Mouse (Mus musculus) midbrain, postnatal 0 days (tissue): ENCODE measurements at regions not wholly inside any gene's neighbourhood (a gene's known extent, or its start where the extent isn't known, plus 50 kb on each side); places are given as distances from the start of the nearest gene placed in this dataset.

Source experiments
- ATAC-seq: fragments of 200-750 bp; cut with Nextera tagmentation; 2 replicates; pipeline ENCODE4 v1.8.0; 2017; ENCODE audit warnings: moderate number of reproducible peaks, mild to moderate bottlenecking, moderate TSS enrichment, moderate library complexity; ENCODE audit not compliant: low FRiP score
- DNase-seq: peaks from one replicate; pipeline ENCODE4 v3.0.0-alpha.2; 2015; ENCODE audit warnings: low spot score
- H3K27ac ChIP-seq: fragments of 300-500 bp; sonication (generic); 2 replicates; pipeline ENCODE4 v1.5.1; 2014; ENCODE audit warnings: low read depth, mild to moderate bottlenecking, low read length, mixed read lengths
- H3K27me3 ChIP-seq: fragments of 300-500 bp; sonication (generic); 2 replicates; pipeline ENCODE4 v1.6.1; 2014; ENCODE audit warnings: low read length, control low read depth, mixed read lengths; ENCODE audit not compliant: insufficient read depth
- H3K36me3 ChIP-seq: fragments of 300-500 bp; sonication (generic); 2 replicates; pipeline ENCODE4 v1.6.1; 2014; ENCODE audit warnings: low read length, control low read depth, mixed read lengths; ENCODE audit not compliant: insufficient read depth
- H3K4me1 ChIP-seq: fragments of 300-500 bp; sonication (generic); 2 replicates; pipeline ENCODE4 v1.6.1; 2014; ENCODE audit warnings: mild to moderate bottlenecking, control low read depth, antibody characterized with exemption, low read length, mixed read lengths; ENCODE audit not compliant: insufficient read depth
- H3K4me2 ChIP-seq: fragments of 300-500 bp; sonication (generic); 2 replicates; pipeline ENCODE4 v1.6.1; 2014; ENCODE audit warnings: low read depth, mild to moderate bottlenecking, low read length, mixed read lengths; ENCODE audit not compliant: poor library complexity, severe bottlenecking
- H3K4me3 ChIP-seq: fragments of 300-500 bp; sonication (generic); 2 replicates; pipeline ENCODE4 v1.5.1; 2014; ENCODE audit warnings: low read depth, mild to moderate bottlenecking, low read length, moderate library complexity
- H3K9ac ChIP-seq: fragments of 300-500 bp; sonication (generic); replicated peaks from 2 replicates; pipeline ENCODE4 v1.6.1; 2014; ENCODE audit warnings: mild to moderate bottlenecking, low read length, moderate library complexity, mixed read lengths; ENCODE audit not compliant: poor library complexity, severe bottlenecking
- H3K9me3 ChIP-seq: fragments of 300-500 bp; sonication (generic); 2 replicates; pipeline ENCODE4 v1.6.1; 2016; ENCODE audit warnings: low read length, control low read depth
- CTCF ChIP-seq: IDR thresholded peaks from 2 replicates; pipeline ENCODE4 v1.5.1; 2016; ENCODE audit warnings: antibody characterized with exemption, mild to moderate bottlenecking
- WGBS: fragments of 180-500 bp; shearing (Covaris S2); extraction: QIAGEN DNeasy Blood & Tissue Kit; methylation state at CpG from one replicate; pipeline ENCODE4 v1.1.7; 2014; 5-methylcytosine and 5-hydroxymethylcytosine counted together

- peak overlapping the region; percentile 64 for H3K27ac ChIP-seq
- H3K4me3 ChIP-seq: peak overlapping the region; percentile 18; the same call in 1 of the 2 replicates
- WGBS: 2% methylated on average over 3 of the region's 3 CpGs
- TF ChIP-seq CTCF: no peak
- no peaks in the 10 kb centered on the region for H3K36me3 ChIP-seq
- peak; percentile 94 for DNase-seq
- ATAC-seq: peak; percentile 97
- H3K9me3 ChIP-seq: no peaks in the 10 kb centered on the region
- peak overlapping the region; percentile 40 for H3K4me2 ChIP-seq
- H3K4me1 ChIP-seq: no peaks in the 10 kb centered on the region
- H3K27me3 ChIP-seq: no peaks in the 10 kb centered on the region
- peak overlapping the region; percentile 44; the same call in 1 of the 2 replicates for H3K9ac ChIP-seq
Observed at GRCm38 (mm10) chr9:49873550-49873949, 74.8 kb upstream of the Ncam1 start.

- DNase-seq (no peak), ATAC-seq (no peak)
- no peaks in the 10 kb centered on the region for H3K9me3 ChIP-seq
- H3K4me3 ChIP-seq: no peak overlapping the region
- no peaks in the 10 kb centered on the region for H3K27me3 ChIP-seq
- 64% methylated on average over 3 of the region's 3 CpGs for WGBS
- no peak overlapping the region for H3K27ac ChIP-seq
- no peak overlapping the region for H3K9ac ChIP-seq
- TF ChIP-seq CTCF: no peak
- no peak overlapping the region for H3K4me2 ChIP-seq
- no peaks in the 10 kb centered on the region for H3K4me1 ChIP-seq
- no peaks in the 10 kb centered on the region for H3K36me3 ChIP-seq
Observed at GRCm38 (mm10) chr9:49851522-49851921, 52.8 kb upstream of the Ncam1 start.

- 49% methylated on average over 2 of the region's 2 CpGs for WGBS
- H3K27ac ChIP-seq: no peak overlapping the region
Observed at GRCm38 (mm10) chr9:49849442-49849841, 50.7 kb upstream of the Ncam1 start.

GRCm38 (mm10) chr9:49848943-49849342 lies 50.2 kb upstream of the Ncam1 start:
- Histone ChIP-seq H3K36me3 (no peaks in the 10 kb centered on the region), H3K9ac (no peak overlapping the region), H3K27ac (no peak overlapping the region), H3K4me2 (no peak overlapping the region), H3K4me1 (no peaks in the 10 kb centered on the region), H3K4me3 (no peak overlapping the region), H3K9me3 (no peaks in the 10 kb centered on the region), H3K27me3 (no peaks in the 10 kb centered on the region)
- WGBS: 12% methylated on average over 6 of the region's 6 CpGs
- DNase-seq (no peak), ATAC-seq (no peak)
- no peak for TF ChIP-seq CTCF

More at GRCm38 (mm10) chr9:49849442-49849841, 50.7 kb upstream of the Ncam1 start:
- no peaks in the 10 kb centered on the region for H3K4me1 ChIP-seq
- H3K36me3 ChIP-seq: no peaks in the 10 kb centered on the region
- no peak for TF ChIP-seq CTCF
- H3K9me3 ChIP-seq: no peaks in the 10 kb centered on the region
- H3K4me2 ChIP-seq: no peak overlapping the region
- ATAC-seq: no peak
- no peaks in the 10 kb centered on the region for H3K27me3 ChIP-seq
- H3K9ac ChIP-seq: no peak overlapping the region
- DNase-seq: no peak
- no peak overlapping the region for H3K4me3 ChIP-seq
